In genomic region chr16:92176052-92176451, GRCm38 (mm10) we compare ENCODE assay signal across 26 mouse cellular contexts.
DNase-seq lines count a peak whose midpoint lies in the region; ATAC-seq and TF ChIP-seq lines count a peak whose summit lies in the region.
"Had no signal": no experiment of that assay in that cellular context is flagged by ENCODE, and none has a peak within 500 bp of the region (broad histone marks: within the 10 kb centered on the region; RNA-seq: fewer than 3 reads in every experiment).

No protein-coding gene starts in this region.

- no peak overlapping the region for H3K9ac ChIP-seq in kidney, embryonic 15.5 days
- no peak overlapping the region for H3K9ac ChIP-seq in embryonic facial prominence, embryonic 11.5 days (replicated peaks; ENCODE audit: low read length)
- no peak overlapping the region for H3K9ac ChIP-seq in midbrain, postnatal 0 days (replicated peaks; ENCODE audit: low read length, poor library complexity, severe bottlenecking)
- H3K9ac ChIP-seq: embryonic facial prominence, embryonic 12.5 days; intestine, embryonic 15.5 days; limb, embryonic 12.5 days; liver, embryonic 15.5 days; lung, embryonic 14.5 days; midbrain, embryonic 15.5 days; neural tube, embryonic 12.5 days had no signal

- H3K36me3 ChIP-seq in kidney, embryonic 15.5 days: no peaks in the 10 kb centered on the region
- no peaks in the 10 kb centered on the region for H3K36me3 ChIP-seq in embryonic facial prominence, embryonic 11.5 days (replicated peaks; ENCODE audit: control insufficient read depth, insufficient read depth, low read depth, low read length)
- no peaks in the 10 kb centered on the region for H3K36me3 ChIP-seq in midbrain, postnatal 0 days (ENCODE audit: insufficient read depth, low read length)
- H3K36me3 ChIP-seq: embryonic facial prominence, embryonic 12.5 days; hindbrain, embryonic 10.5 days; intestine, embryonic 15.5 days; limb, embryonic 12.5 days; liver, embryonic 15.5 days; midbrain, embryonic 10.5 days; midbrain, embryonic 15.5 days; neural tube, embryonic 12.5 days had no signal

- no peak for TF ChIP-seq CTCF in midbrain, postnatal 0 days (IDR thresholded peaks at IDR 0.05)

- no peaks in the 10 kb centered on the region for H3K9me3 ChIP-seq in kidney, embryonic 15.5 days (replicated peaks)
- no peaks in the 10 kb centered on the region for H3K9me3 ChIP-seq in embryonic facial prominence, embryonic 11.5 days (replicated peaks; ENCODE audit: control insufficient read depth, low read length)
- no peaks in the 10 kb centered on the region for H3K9me3 ChIP-seq in midbrain, postnatal 0 days (ENCODE audit: low read length)
- H3K9me3 ChIP-seq: embryonic facial prominence, embryonic 12.5 days; hindbrain, embryonic 10.5 days; intestine, embryonic 15.5 days; liver, embryonic 15.5 days; midbrain, embryonic 10.5 days; midbrain, embryonic 15.5 days; neural tube, embryonic 12.5 days had no signal

- H3K27ac ChIP-seq in kidney, embryonic 15.5 days: no peak overlapping the region
- no peak overlapping the region for H3K27ac ChIP-seq in embryonic facial prominence, embryonic 11.5 days (replicated peaks; ENCODE audit: low read depth, low read length)
- no peak overlapping the region for H3K27ac ChIP-seq in midbrain, postnatal 0 days (ENCODE audit: low read depth, low read length)
- H3K27ac ChIP-seq: embryonic facial prominence, embryonic 12.5 days; hindbrain, embryonic 10.5 days; intestine, embryonic 15.5 days; left cerebral cortex, adult 2 months; limb, embryonic 12.5 days; liver, embryonic 15.5 days; midbrain, embryonic 10.5 days; midbrain, embryonic 15.5 days; neural tube, embryonic 12.5 days had no signal

- ATAC-seq in kidney, embryonic 15.5 days (replicated peaks; ENCODE audit: low FRiP score): no peak
- no peak for ATAC-seq in embryonic facial prominence, embryonic 11.5 days (replicated peaks; ENCODE audit: insufficient number of reproducible peaks, low FRiP score, low TSS enrichment, low read depth)
- no peak for ATAC-seq in midbrain, postnatal 0 days (ENCODE audit: low FRiP score)
- ATAC-seq in frontal cortex, adult (ENCODE audit: low TSS enrichment): no peak
- ATAC-seq: forebrain, embryonic 16.5 days; hindbrain, embryonic 16.5 days; intestine, embryonic 15.5 days; midbrain, embryonic 15.5 days had no signal

- DNase-seq in adrenal gland, postnatal 14 days: peak; percentile 26
- DNase-seq in adrenal gland, adult 18-20 months (ENCODE audit: low spot score in 2 of 2): no peak
- DNase-seq in kidney, adult 9 months: peak; percentile 40
- DNase-seq in embryonic facial prominence, embryonic 11.5 days (ENCODE audit: low spot score): peak; percentile 55
- peak; percentile 38 to 43 for DNase-seq in kidney, postnatal 36 days
- no peak for DNase-seq in midbrain, postnatal 0 days (ENCODE audit: low spot score)
- DNase-seq: cerebellum, adult 2 months; cerebellum, postnatal 25 days; heart, postnatal 14 days; lung, embryonic 14.5 days; right cerebral cortex, adult 18-20 months; spleen, adult 18-20 months; thymus, postnatal 25 days had no signal

- no peaks in the 10 kb centered on the region for H3K27me3 ChIP-seq in kidney, embryonic 15.5 days
- no peaks in the 10 kb centered on the region for H3K27me3 ChIP-seq in embryonic facial prominence, embryonic 11.5 days (ENCODE audit: control insufficient read depth, insufficient read depth, low read length)
- no peaks in the 10 kb centered on the region for H3K27me3 ChIP-seq in midbrain, postnatal 0 days (ENCODE audit: insufficient read depth, low read length)
- H3K27me3 ChIP-seq: embryonic facial prominence, embryonic 12.5 days; intestine, embryonic 15.5 days; limb, embryonic 12.5 days; liver, embryonic 15.5 days; midbrain, embryonic 15.5 days; neural tube, embryonic 12.5 days had no signal

- H3K4me2 ChIP-seq in kidney, embryonic 15.5 days: no peak overlapping the region
- H3K4me2 ChIP-seq in embryonic facial prominence, embryonic 11.5 days (ENCODE audit: low read depth, low read length): no peak overlapping the region
- no peak overlapping the region for H3K4me2 ChIP-seq in midbrain, postnatal 0 days (ENCODE audit: low read depth, low read length, poor library complexity, severe bottlenecking)
- H3K4me2 ChIP-seq: embryonic facial prominence, embryonic 12.5 days; intestine, embryonic 15.5 days; limb, embryonic 12.5 days; liver, embryonic 15.5 days; lung, embryonic 14.5 days; midbrain, embryonic 15.5 days; neural tube, embryonic 12.5 days had no signal

- peaks cover 6% of the 10 kb centered on the region; the same call in 1 of the 2 replicates for H3K4me1 ChIP-seq in kidney, embryonic 15.5 days
- no peaks in the 10 kb centered on the region for H3K4me1 ChIP-seq in embryonic facial prominence, embryonic 11.5 days (ENCODE audit: control insufficient read depth, insufficient read depth, low read length)
- H3K4me1 ChIP-seq in midbrain, postnatal 0 days (ENCODE audit: insufficient read depth, low read length): no peaks in the 10 kb centered on the region
- H3K4me1 ChIP-seq: intestine, embryonic 15.5 days; liver, embryonic 15.5 days; midbrain, embryonic 10.5 days; midbrain, embryonic 15.5 days; neural tube, embryonic 12.5 days had no signal

- no peak overlapping the region for H3K4me3 ChIP-seq in kidney, embryonic 15.5 days (replicated peaks)
- no peak overlapping the region for H3K4me3 ChIP-seq in embryonic facial prominence, embryonic 11.5 days (ENCODE audit: low read depth, low read length)
- H3K4me3 ChIP-seq in midbrain, postnatal 0 days (ENCODE audit: low read depth, low read length): no peak overlapping the region
- H3K4me3 ChIP-seq: embryonic facial prominence, embryonic 12.5 days; hindbrain, embryonic 10.5 days; intestine, embryonic 15.5 days; left cerebral cortex, adult 2 months; limb, embryonic 12.5 days; liver, embryonic 15.5 days; midbrain, embryonic 10.5 days; midbrain, embryonic 15.5 days; neural tube, embryonic 12.5 days had no signal

- WGBS in kidney, embryonic 15.5 days: 95% methylated on average over 1 of the region's 1 CpGs
- 48% methylated on average over 1 of the region's 1 CpGs for WGBS in embryonic facial prominence, embryonic 11.5 days
- WGBS in midbrain, postnatal 0 days: 84% methylated on average over 1 of the region's 1 CpGs

Comparison
In these comparisons a context has a peak if more than half of its experiments do, and no peak if none do; other contexts are left out.
1. DNase-seq: peak in adrenal gland, postnatal 14 days (single experiment), kidney, adult 9 months (single experiment), embryonic facial prominence, embryonic 11.5 days (single experiment) and kidney, postnatal 36 days (2 of 2); none in adrenal gland, adult 18-20 months (0 of 2) and midbrain, postnatal 0 days (single experiment).